Mouse (Mus musculus): ENCODE data around the gene Foxa1. TPM values are rescaled to one million over a fixed set of nuclear protein-coding genes. Genes with fewer than 3 reads are reported as not detected.

Gene Foxa1
- total RNA-seq (2023): not detected

DNA sequence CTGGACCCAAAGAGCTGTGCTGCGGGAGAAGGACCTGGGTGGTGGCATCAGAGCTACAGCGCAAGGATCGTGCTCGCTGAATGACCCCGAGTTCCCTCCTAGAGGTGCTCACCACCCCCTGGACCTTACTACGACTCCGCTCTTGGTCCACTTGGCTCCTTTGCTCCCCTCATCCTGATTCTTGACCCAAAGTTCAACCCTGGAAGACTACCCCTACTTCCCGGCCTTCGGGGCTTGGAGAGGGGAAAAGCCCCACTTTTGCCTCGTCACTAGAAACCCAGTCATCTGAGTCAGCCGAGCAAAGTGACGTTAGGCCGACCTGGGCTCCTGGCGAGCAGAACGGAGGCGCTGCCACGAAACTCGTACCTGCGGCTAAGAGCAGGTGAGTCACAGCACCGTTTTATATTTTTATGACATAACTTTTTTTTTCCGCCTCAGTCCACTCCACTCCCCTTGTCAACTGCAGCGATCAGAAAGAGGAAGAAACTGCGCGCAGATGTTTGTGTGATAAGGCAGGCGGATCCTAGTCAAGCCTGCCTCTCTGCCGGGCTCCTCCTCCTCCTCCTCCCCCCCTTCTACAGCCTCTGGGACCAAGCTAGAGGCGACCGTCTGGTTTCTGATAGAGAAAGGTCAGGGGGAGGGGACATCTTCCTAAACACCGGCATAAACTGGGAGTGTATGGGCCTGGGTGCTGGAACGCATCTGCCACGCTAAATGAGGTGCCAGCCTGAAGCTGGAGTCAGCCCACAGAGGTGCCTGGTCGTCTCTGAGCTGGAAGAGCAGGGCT lies at the start of gene Foxa1:
Gene Foxa1, minus strand, starts transcription at position 502 of the 787 bp plus-strand sequence.

DNA sequence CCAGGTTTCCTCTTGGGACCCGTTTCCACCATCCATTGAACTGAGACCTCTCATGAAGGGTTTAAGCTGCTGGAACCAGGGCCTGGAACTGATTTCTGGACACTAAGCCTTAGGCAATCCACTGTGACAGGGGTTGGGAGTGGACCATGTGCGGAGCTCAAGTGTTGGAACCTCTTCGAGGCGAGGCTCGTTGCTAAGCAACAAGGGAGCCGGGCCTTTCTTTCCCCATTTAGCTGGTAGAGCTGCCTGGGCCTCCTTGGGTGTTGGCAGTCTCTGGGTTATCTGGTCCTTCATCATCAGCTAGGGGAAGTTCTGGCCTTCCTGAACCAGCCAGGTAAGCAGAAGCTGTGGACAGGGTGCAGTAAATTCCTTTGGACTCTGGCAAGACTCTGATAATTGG lies 17.2 kb upstream of the Foxa1 start, which contains the start of gene Ttc6:
Gene Ttc6, plus strand, starts transcription at position 205 of the 400 bp plus-strand sequence.

Other genes starting within 250 kb of the Foxa1 start
- not detected for gene Ttc6, start 17.2 kb upstream of the Foxa1 start, total RNA-seq (2023)

Measured in B cell, adult 67 days (primary cell).